Mouse (Mus musculus): ENCODE data around the gene Stk25. TPM values are rescaled to one million over a fixed set of nuclear protein-coding genes. Genes with fewer than 3 reads are reported as not detected.

Stk25 gene
- polyA plus RNA-seq, 1 experiment = 1.1 TPM

GRCm38 (mm10) chr1:93595916-93596315 lies 62.5 kb downstream of the Stk25 start:
- Histone ChIP-seq H3K27me3 (ENCODE audit: control insufficient read depth) (no peaks in the 10 kb centered on the region), H3K4me3 (replicated peaks) (no peak overlapping the region), H3K36me3 (ENCODE audit: control insufficient read depth) (no peaks in the 10 kb centered on the region), H3K9me3 (ENCODE audit: control insufficient read depth, low read length) (no peaks in the 10 kb centered on the region), H3K4me1 (ENCODE audit: control insufficient read depth) (no peaks in the 10 kb centered on the region)
- no peak for TF ChIP-seq GATA1 (IDR thresholded peaks at IDR 0.05; ENCODE audit: low read length)
- no peak for TF ChIP-seq TAL1 (IDR thresholded peaks at IDR 0.05; ENCODE audit: low read length)

- TF ChIP-seq TAL1 (IDR thresholded peaks at IDR 0.05; ENCODE audit: low read length) (no peak), GATA1 (IDR thresholded peaks at IDR 0.05; ENCODE audit: low read length) (no peak)
- Histone ChIP-seq H3K4me1 (ENCODE audit: control insufficient read depth) (no peaks in the 10 kb centered on the region), H3K27me3 (ENCODE audit: control insufficient read depth) (no peaks in the 10 kb centered on the region), H3K9me3 (ENCODE audit: control insufficient read depth, low read length) (no peaks in the 10 kb centered on the region), H3K4me3 (replicated peaks) (no peak overlapping the region), H3K36me3 (ENCODE audit: control insufficient read depth) (no peaks in the 10 kb centered on the region)
Measured at GRCm38 (mm10) chr1:93593960-93594359, 64.5 kb downstream of the Stk25 start.

GRCm38 (mm10) chr1:93588346-93588745 lies 70.1 kb downstream of the Stk25 start:
- H3K9me3 ChIP-seq (ENCODE audit: control insufficient read depth, low read length) = no peaks in the 10 kb centered on the region
- H3K4me3 ChIP-seq (replicated peaks) = no peak overlapping the region
- H3K27me3 ChIP-seq (ENCODE audit: control insufficient read depth) = no peaks in the 10 kb centered on the region
- H3K36me3 ChIP-seq (ENCODE audit: control insufficient read depth) = no peaks in the 10 kb centered on the region
- TF ChIP-seq GATA1 (IDR thresholded peaks at IDR 0.05; ENCODE audit: low read length) = no peak
- no peak for TF ChIP-seq TAL1 (IDR thresholded peaks at IDR 0.05; ENCODE audit: low read length)
- no peaks in the 10 kb centered on the region for H3K4me1 ChIP-seq (ENCODE audit: control insufficient read depth)

GRCm38 (mm10) chr1:93581545-93581944 lies 76.9 kb downstream of the Stk25 start:
- no peaks in the 10 kb centered on the region; the same call in 1 of the 2 replicates for H3K36me3 ChIP-seq (ENCODE audit: control insufficient read depth)
- H3K4me1 ChIP-seq (ENCODE audit: control insufficient read depth) = no peaks in the 10 kb centered on the region
- H3K9me3 ChIP-seq (ENCODE audit: control insufficient read depth, low read length) = no peaks in the 10 kb centered on the region
- H3K27me3 ChIP-seq (ENCODE audit: control insufficient read depth) = no peaks in the 10 kb centered on the region
- no peak overlapping the region for H3K4me3 ChIP-seq (replicated peaks)
- TF ChIP-seq TAL1 (IDR thresholded peaks at IDR 0.05; ENCODE audit: low read length) (no peak), GATA1 (IDR thresholded peaks at IDR 0.05; ENCODE audit: low read length) (no peak)

- Histone ChIP-seq H3K4me1 (ENCODE audit: control insufficient read depth) (no peaks in the 10 kb centered on the region), H3K9me3 (ENCODE audit: control insufficient read depth, low read length) (no peaks in the 10 kb centered on the region), H3K27me3 (ENCODE audit: control insufficient read depth) (no peaks in the 10 kb centered on the region), H3K36me3 (ENCODE audit: control insufficient read depth) (no peaks in the 10 kb centered on the region; the same call in 1 of the 2 replicates), H3K4me3 (replicated peaks) (no peak overlapping the region)
- no peak for TF ChIP-seq TAL1 (IDR thresholded peaks at IDR 0.05; ENCODE audit: low read length)
- no peak for TF ChIP-seq GATA1 (IDR thresholded peaks at IDR 0.05; ENCODE audit: low read length)
Measured at GRCm38 (mm10) chr1:93577861-93578260, 80.6 kb downstream of the Stk25 start.

GRCm38 (mm10) chr1:93577066-93577465 lies 81.4 kb downstream of the Stk25 start:
- no peak for TF ChIP-seq TAL1 (IDR thresholded peaks at IDR 0.05; ENCODE audit: low read length)
- TF ChIP-seq GATA1 (IDR thresholded peaks at IDR 0.05; ENCODE audit: low read length) = no peak
- Histone ChIP-seq H3K4me3 (replicated peaks) (no peak overlapping the region), H3K4me1 (ENCODE audit: control insufficient read depth) (no peaks in the 10 kb centered on the region), H3K27me3 (ENCODE audit: control insufficient read depth) (no peaks in the 10 kb centered on the region), H3K36me3 (ENCODE audit: control insufficient read depth) (no peaks in the 10 kb centered on the region; the same call in 1 of the 2 replicates), H3K9me3 (ENCODE audit: control insufficient read depth, low read length) (no peaks in the 10 kb centered on the region)

Other genes starting within 250 kb of the Stk25 start
- gene Hdlbp, start 179.8 kb downstream of the Stk25 start, polyA plus RNA-seq (2012) = 2.8 and 2.9 TPM in 2 replicates
- gene Farp2, start 146.6 kb downstream of the Stk25 start, polyA plus RNA-seq (2012) = 0.02 TPM in 1 of 2 replicates, not detected in the other
- gene Bok, start 27.0 kb upstream of the Stk25 start, polyA plus RNA-seq (2012) = 0.06 TPM in 1 of 2 replicates, not detected in the other
- 4.0 and 4.6 TPM in 2 replicates for gene Atg4b, start 92.8 kb upstream of the Stk25 start, polyA plus RNA-seq (2012)
- gene Thap4, start 96.2 kb upstream of the Stk25 start, polyA plus RNA-seq (2012) = 2.1 and 5.0 TPM in 2 replicates
- 8.8 and 10.0 TPM in 2 replicates for gene Dtymk, start 143.3 kb upstream of the Stk25 start, polyA plus RNA-seq (2012)
- gene Ing5, start 145.3 kb upstream of the Stk25 start, polyA plus RNA-seq (2012) = 0.26 and 0.33 TPM in 2 replicates
- 0.13 and 0.14 TPM in 2 replicates for gene D2hgdh, start 166.2 kb upstream of the Stk25 start, polyA plus RNA-seq (2012)
- not detected in 2 replicates for gene Gal3st2, start 202.6 kb upstream of the Stk25 start, polyA plus RNA-seq (2012)